Mouse (Mus musculus) 3134 (cell line): ENCODE measurements around the gene Grn.
A peak's percentile ranks its signal among the peaks of the same experiment; 100 is the strongest.
"Not testable (repeated sequence)": the region's sequence is repeated elsewhere in the genome, so short reads cannot be mapped to it uniquely, and the experiment has no call there.

Experiments
- DNase-seq: peaks from one replicate; pipeline ENCODE4 v3.0.0-alpha.2; 2011; ENCODE audit warnings: low spot score; ENCODE audit not compliant: insufficient read length; ENCODE audit errors: extremely low read depth

Grn gene

DNA sequence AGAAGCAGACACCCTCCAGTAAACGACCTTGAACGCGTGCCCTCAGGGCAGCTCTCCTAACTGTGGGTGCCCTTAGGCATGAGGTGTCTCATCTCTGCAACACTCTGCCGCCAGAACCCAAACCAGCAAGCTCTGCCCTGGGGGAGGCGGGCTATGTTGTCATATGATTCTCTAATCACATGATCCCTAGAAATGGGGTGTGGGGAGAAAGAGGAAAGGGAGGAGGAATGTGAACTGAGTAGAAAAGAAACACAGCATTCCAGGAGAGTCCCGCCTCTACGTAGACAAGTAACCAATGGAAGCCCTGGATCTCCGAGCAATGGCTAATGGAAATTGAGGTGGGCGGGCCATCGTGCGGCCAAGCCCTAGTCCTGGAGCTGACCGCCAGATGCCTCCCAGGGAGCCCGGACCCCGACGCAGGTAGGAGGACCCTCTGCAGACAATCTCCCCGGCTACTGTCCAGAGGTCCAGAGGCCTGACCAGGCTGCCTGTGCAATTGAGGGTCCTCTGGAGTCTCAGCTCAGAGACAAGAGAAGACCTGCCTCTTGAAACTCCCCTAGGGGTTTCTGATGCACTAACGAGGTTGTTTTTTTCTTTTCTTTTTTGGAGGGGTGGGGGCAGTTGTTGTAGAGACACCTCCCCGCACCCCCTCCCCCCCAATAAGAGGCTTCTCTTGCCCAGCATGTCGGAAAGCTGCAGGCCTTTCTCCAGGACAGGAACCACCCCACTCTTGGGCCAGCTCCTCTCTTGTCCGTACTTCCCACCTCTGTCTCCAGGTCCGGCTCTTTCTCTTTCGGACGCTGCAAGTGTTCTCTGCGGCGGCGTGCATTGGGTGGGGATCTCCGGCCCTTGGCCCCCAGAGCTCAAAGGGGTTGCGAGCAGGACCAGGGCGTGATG is at the start of gene Grn:
Grn (plus strand) TSS at position 195 of the 897 bp plus-strand sequence.
- peak; percentile 87 for DNase-seq

DNA sequence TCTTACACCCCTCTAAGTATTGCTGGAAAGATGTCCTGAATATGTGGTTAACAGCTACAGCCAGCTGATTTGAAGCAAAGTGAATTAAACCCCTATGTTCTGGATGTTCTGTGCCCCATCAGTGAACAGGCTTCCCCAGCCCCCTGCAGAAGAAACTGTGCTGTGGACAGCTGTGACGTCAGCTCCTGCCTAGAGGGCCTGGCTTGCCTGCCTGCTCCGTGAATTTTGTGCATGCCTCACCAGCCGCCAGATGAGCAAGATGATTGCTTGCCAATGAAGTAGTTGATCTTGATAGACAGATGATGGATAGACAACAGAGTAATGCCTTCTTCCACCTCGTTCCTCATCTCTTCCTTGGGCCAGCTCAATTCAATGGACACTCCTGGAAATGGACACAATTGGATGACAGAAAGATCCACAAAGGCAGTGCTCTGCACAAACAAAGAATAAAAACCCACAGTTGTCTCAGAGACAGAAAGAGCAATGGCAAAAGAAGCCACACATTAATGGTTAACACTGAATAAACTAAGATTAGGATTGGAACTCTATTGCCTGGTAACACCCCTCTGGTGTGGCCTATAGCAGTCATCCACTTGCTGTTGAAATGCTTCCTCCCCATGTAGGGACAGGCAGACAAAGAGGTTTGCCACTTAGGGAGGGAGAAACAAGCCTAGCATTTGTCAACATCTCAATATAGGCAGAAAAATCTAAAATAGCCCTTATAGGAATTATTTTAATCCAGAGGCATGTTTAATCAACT is 48.6 kb upstream of the Grn start:
- no peak for DNase-seq

DNA sequence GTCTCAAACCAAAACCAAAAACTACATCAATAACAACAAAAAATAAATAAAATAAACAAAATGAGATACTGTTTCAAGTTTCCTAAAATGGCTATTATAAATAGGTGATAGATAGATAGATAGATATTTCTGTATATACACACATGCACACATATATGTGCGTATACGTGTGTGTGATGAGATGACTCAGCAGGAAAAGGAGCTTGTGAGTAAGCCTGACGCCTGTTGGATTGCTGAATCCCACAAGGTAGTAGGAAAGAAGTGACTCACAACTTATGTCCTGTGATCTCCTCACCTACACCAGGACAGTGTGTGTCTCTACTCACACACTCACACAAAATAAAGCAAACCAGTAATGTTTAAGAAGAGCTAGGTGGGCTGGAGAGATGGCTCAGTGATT is 47.3 kb upstream of the Grn start:
- DNase-seq, result no peak

DNA sequence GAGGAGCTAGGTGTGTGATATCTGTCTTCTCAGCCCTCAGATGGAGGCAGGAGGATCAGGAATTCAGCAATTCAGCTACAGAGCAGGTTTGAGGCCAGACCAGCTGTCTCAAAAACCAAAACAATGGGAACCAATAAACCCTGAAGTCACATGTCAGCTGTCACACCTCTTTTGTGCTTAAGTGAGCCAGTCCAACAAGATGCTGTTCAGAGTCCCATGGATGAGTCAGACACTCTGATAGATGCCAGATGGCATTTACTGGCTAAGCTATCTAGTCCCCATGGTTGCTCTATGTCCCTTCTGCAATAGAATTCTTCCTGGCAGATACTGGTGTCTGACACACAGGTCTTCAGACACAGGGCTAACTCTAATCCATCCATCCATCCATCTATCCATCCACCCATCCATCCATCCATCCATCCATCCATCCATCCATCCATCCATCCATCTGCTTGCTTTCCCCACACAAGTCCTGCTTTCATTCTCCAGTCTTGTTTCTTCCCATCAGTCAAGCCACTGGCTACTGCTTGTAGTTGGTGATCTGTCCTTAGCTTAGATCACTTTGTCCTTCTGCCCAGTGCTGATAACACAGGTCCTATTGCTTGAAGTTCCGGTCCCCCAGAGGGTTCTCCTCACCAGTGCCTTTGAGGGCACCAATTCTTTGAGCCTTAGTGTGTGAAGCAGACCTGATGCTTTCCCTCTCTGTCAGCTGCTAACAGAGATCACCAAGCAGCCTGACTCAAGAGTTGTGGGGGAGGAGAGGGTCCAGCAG is 46.6 kb upstream of the Grn start:
- DNase-seq, result no peak

DNA sequence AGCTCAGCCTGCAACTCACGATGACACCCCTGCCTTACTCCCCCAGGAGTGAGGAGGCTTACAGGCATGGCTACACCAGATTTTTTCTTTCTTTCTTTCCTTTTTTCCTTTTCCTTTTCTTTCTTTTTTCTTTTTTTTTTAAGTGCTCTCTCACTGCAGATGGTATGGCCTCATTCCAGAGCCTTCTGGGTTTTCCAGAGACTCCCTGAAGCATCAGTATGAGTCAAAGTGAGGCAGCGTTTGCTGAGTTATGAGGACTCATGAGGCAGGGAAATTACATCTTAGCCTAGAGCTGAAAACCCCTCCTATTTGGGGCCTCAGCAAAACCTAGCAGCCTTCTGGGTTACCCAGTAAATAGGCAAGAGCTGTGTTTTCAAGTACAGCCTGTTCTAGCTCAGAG is 45.7 kb upstream of the Grn start:
- no peak for DNase-seq

DNA sequence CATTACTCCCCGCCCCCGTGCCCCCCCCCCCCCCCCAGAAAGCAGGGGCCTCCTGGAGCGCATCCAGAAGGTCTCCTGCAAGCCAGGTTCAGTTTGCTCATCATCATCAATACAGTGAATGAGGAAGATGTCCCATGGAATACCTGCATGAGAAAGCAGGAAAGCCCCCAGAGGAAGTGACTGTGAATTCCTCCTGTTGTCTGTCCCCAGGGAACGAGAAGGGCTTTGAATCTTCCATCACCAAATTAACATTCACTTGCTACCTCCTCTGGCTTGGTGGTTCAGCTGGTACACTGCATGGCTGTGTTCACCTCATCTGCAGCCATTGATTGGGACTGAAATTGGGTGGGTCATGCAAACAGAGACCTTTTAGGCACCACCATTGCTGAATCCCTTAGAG is 45.0 kb upstream of the Grn start:
- no peak for DNase-seq

DNA sequence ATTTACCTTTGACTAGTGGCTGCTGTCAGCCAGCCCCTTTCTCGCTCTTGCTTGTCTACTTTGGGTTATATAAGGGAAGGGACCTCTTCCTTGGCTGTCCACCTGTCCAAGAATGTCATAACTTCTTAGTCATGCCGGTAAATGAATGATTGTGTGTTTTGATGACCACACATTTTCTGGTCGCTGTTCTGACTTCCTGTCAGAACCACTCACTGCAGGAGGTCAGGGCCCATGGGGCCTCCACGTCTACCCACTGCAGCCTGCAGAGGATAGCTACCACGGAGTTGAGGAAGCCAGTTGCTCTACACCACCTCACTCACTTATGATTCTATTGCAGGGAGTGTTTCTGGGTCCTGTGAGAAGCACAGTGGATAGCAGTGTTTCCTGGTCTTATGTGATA is 44.0 kb upstream of the Grn start:
- no peak for DNase-seq

DNA sequence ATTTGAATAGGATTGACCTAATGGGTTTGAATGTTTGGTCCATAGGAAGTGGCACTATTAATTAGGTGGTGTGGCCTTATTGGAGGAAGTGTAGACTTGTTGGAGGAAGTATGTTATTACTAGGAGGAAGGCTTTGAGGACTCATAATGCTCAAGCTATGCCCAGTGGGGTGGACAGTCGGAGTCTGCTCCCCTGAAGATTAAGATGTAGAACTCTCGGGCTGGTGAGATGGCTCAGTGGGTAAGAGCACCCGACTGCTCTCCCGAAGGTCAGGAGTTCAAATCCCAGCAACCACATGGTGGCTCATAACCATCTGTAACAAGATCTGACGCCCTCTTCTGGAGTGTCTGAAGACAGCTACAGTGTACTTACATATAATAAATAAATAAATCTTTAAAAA is 40.7 kb upstream of the Grn start:
- DNase-seq, result not testable (repeated sequence)

DNA sequence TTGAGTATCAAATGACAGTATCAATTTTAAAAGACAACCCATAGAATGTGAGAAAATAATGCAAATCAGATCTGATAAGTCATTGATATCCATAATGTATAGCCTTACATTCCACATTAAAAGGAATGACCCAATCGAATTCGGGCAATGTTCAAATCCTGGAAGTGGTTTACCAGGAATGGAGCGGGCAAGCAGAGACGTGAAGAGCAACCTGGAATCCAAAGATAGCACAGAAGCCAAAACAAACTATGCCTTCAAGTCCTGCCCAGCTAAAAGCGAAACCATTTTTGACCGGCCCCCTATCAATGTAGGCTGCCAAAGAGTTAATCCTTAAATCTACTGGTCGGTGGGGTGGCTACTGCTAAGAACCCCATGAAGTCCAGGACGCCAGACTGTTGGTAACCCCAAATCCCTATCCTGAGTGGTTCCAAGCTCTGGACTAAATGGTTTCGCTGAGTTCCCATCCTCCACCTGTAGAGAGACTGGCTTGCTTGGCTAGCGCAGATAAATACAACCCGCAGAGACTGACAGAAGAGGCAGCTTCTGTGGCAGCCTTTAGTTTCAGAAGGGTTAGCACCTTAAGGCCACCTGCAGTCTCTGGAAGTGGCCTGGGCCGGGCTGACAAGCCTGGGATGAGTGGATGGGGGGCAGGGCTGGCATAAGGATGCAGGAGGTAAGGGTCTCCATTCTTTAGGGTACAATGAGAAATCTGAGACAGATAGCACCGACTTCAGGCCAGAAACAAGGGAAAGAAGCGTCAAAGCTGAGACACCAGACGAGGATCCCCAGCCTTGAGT is 37.5 kb upstream of the Grn start:
- DNase-seq, result no peak

DNA sequence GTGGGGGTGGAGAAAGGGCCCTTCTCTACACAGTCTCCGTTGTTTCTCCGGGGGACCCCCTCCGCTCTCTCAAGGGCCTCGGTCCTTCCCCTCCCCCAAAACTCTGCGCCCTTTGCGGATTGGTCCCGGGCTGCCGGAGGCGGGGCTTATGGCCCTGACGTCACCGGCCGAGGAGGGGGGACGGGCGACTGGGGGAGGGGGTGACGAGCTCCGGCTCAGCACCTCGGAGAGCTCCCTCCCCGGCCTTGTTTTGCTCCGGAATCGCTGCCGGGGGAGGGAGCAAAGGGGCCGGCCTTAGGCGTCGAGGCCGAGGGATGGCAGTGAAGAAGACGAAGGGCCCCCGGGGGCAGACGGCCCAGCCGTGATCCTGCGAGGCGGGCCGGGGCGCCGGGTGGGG is 36.9 kb upstream of the Grn start, which contains the start of gene Rundc3a:
Rundc3a (plus strand) TSS at position 166 of the 397 bp plus-strand sequence.
- DNase-seq, result no peak

DNA sequence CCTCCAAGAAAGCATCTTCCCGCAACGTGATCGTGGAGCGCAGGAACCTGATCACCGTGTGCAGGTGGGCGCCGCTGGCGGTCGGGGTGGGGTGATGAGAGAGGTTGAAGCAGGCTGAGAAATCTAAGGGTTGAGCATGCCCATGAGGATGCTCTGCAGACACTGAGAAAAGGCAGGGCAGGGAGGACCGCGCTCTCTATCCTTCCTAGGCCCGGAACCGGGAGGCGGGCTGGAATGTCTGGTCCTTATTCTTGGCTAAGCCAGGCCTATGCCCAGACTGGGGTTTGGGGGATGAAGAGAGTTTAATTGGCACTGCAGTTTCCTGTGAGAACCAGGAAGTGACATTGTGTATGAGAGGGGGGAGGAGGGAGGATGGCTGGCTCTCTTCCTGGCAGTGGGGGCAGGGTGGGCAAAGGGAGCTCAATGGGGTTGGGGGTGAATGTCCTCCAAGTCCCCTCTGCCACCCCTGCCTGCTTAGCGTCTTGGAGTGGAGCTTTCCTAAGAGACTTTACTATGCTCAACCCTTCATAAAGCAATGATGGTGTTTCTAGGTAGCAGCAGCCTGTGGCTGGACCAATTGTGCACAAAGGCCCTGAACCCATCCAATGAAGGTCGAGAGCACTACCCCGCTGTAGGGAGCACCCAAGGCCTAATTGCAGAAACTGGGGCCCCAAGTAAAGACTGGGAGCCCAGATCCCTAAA is 36.2 kb upstream of the Grn start:
- peak; percentile 67 for DNase-seq

DNA sequence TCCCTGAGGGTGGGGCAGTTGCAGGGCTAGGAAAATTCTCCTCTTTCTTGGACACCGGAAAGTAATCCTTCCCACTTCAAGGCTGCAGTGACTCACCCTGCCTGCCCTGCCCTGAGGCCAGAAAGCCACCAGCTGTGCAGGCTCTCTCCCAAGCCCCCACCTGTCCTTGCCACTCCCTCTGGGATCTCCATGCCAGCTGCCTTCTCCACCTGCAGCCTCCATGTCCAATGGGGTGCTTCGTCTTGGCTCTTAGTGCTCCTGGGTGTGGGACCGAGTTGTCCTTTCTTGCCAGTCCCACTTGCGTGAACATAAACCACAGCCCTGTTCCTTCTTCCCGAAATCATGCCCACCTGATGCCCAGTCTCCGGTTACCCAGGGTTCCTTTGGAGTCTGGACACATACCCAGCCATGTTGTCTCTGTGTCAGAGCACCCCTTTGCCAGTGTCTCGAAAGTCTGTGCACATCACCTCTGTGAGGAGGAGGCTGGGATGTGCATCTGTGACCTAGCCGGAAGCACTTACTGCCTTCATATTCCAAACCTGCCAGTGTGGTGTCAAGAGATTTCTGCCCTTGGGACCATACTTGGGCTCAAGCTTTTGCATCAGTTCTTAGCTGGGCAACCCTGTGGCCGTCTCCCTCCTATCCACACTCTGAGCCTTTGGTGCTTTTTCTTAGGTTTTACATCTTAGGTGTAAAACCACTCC is 35.5 kb upstream of the Grn start:
- DNase-seq, result peak; percentile 81

DNA sequence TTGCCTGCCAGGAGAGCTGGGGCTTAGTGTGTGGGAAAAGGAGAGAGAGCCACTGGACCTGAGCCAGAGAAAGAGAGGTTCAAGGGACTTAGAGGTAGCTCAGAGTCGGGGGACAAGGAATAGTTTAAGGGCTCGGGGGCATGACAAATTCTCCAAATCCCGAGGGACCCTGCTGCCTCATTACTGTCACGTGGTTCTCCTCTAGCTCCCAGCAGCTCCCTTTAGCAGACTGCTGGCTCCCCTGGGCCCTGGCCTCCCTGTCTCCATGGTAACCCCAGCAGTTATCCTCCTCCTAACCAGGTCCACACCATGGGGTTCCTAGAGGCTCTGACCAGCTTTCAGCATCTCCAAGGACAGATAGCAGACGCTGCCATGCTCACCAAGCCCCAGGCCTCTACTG is 34.9 kb upstream of the Grn start:
- peak; percentile 67 for DNase-seq

DNA sequence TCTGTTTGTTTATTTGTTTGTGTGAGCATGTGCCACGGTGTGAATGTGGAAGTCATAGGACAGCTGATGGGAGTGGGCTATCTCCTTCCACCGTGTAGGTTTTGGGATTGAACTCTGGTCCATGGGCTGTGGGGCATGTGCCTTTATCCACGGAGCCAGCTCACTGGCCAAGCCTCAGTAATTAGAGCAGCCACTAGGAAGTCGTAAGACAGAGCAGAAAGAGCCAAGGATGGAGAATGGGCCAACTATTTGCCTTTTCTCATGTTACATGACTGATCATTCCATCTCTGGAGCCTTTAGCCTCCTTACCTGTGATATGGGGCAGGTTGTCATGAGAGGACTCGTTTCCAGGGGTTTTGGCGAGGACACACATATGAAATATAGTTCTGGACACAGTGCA is 33.9 kb upstream of the Grn start:
- no peak for DNase-seq

DNA sequence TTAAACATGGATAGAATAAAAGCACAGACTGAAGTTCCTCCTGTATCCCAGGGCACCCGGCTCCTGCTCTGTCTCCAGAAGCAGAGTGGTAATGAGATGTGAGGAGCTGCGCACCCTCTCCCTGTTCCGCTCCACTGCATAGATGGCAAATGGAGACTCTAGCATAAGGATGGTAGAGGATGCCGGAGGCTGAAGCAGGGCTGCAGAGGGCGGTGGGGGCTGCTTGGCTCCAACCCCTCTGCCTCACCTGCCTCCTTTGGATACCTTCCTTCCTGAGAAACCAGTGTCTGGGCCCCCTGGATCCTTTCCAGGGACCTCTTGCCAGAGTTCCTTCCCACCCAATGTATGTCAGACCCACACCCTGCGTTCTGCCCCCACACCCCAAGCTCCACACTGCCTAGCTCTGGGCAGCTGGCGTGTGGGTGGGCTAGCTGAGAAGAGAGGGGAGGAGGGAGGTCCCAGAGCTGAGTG is 33.4 kb upstream of the Grn start:
- no peak for DNase-seq

DNA sequence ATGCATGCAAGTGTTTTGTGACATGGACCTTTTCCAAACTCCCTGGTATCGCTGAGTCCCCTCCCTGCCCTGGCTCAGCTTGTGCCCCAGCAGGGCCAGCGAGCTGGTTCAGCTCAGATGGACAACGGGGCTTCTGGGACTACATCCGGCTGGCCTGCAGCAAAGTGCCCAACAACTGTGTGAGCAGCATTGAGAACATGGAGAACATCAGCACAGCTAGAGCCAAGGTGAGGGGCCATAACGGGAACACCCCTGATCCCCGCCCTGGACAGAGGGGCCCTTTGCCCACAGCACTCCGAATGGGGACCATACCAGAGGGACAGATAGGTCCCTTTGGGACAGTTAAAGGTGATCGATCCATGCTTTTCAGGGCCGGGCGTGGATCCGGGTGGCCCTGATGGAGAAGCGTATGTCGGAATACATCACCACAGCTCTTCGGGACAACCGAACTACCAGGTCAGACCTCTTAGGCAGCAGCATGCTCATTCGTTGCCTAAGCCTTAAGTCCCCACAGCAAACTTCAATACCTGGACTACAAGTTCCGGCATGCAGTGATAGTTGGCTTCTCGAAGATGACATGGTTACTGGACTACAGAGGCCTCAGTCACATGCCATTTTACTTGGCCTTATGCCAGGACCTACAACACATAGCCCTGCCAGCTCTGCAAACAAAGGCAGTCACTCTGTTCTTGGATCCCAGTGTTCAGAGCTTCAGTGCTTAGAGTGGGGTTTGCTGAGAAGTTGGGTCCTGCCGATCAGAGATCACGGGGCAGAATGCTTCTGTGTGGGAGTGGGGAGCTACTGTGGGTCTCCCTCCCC is 31.9 kb upstream of the Grn start:
- DNase-seq, result no peak

DNA sequence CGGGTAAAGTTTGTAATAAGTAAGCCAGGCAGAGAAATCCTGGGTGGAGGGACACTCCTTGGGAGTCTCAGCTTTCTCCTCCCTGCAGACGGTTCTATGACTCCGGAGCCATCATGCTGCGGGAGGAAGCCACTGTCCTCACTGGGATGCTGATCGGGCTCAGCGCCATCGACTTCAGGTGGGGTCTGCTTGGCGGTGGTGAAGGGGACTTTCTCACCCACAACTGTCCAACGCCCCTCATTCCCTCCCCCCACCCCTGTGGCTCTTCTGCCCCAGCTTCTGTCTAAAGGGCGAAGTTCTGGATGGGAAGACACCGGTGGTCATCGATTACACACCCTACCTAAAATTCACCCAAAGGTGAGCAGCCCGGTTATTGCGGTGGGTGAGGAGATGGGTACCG is 31.0 kb upstream of the Grn start:
- no peak for DNase-seq

DNA sequence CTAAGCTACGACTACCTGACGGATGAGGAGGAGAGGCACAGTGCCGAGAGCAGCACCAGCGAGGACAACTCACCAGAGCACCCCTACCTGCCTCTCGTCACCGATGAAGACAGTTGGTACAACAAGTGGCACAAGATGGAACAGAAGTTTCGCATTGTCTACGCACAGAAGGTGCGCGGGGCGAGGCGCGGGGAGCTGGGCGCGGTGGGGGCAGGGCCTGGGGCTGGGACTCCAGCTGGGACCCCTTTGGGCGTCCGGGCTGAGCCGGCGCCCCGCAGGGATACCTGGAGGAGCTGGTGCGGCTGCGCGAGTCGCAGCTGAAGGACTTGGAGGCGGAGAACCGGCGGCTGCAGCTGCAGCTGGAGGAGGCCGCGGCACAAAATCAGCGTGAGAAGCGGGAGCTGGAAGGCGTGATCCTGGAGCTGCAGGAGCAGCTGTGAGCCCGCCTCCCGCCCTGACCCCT is 30.5 kb upstream of the Grn start:
- no peak for DNase-seq
